Mouse (Mus musculus) megakaryocyte-erythroid progenitor cell, adult 5-6 weeks (primary cell): Measurements from ENCODE around the gene March10. TPM values are rescaled to one million over a fixed set of nuclear protein-coding genes. Genes with fewer than 3 reads are reported as not detected.

Experiments used
- ATAC-seq: replicated peaks from 2 replicates; pipeline ENCODE4 v1.8.0; 2016; ENCODE audit warnings: mild to moderate bottlenecking, inconsistent platforms; ENCODE audit not compliant: severe bottlenecking, poor library complexity, low FRiP score, low TSS enrichment
- total RNA-seq, 2 experiments: library from RNA; stranded (forward) in 1 of 2; stranded (reverse) in 1 of 2; fragments of 200-1000, 215-1000 nt in 1 of 2; fragments of >200 nt in 1 of 2; fragmentation: Nextera tagmentation in 1 of 2; gene quantifications; 2 replicates each; pipeline ENCODE4 v1.2.3; 2014 to 2017

The March10 gene
- total RNA-seq, 2 experiments from 2014 or later = not detected

- ATAC-seq = no peak
These were observed 125.4 kb downstream of the March10 start for GRCm38 (mm10) chr11:105331129-105331528.

GRCm38 (mm10) chr11:105329962-105330361 lies 126.6 kb downstream of the March10 start:
- ATAC-seq = no peak

- ATAC-seq = no peak
These were observed 129.4 kb downstream of the March10 start for GRCm38 (mm10) chr11:105327101-105327500.

- no peak for ATAC-seq
These were observed 133.0 kb downstream of the March10 start for GRCm38 (mm10) chr11:105323530-105323929.

- no peak for ATAC-seq
These were observed 135.4 kb downstream of the March10 start for GRCm38 (mm10) chr11:105321090-105321489.

GRCm38 (mm10) chr11:105317769-105318168 lies 138.8 kb downstream of the March10 start:
- ATAC-seq = no peak

- no peak for ATAC-seq
These were observed 140.4 kb downstream of the March10 start for GRCm38 (mm10) chr11:105316121-105316520.

- ATAC-seq = no peak
These were observed 141.2 kb downstream of the March10 start for GRCm38 (mm10) chr11:105315296-105315695.

GRCm38 (mm10) chr11:105313633-105314014 lies 142.9 kb downstream of the March10 start:
- ATAC-seq = no peak

- ATAC-seq = no peak
These were observed 143.4 kb downstream of the March10 start for GRCm38 (mm10) chr11:105312972-105313632.

GRCm38 (mm10) chr11:105312311-105312942 lies 144.1 kb downstream of the March10 start:
- ATAC-seq = no peak

- no peak for ATAC-seq
These were observed 145.1 kb downstream of the March10 start for GRCm38 (mm10) chr11:105311291-105311975.

Other genes starting within 250 kb of the March10 start
- not detected in 2 replicates for gene Mrc2, start 164.1 kb downstream of the March10 start, total RNA-seq (2014; fragmentation: Nextera tagmentation)
- not detected in 2 replicates for gene Mrc2, start 164.1 kb downstream of the March10 start, total RNA-seq (2017)
- gene Tanc2, start 133.3 kb upstream of the March10 start, total RNA-seq (2014; fragmentation: Nextera tagmentation) = 0.83 and 1.8 TPM in 2 replicates
- 0.80 and 5.9 TPM in 2 replicates for gene Tanc2, start 133.3 kb upstream of the March10 start, total RNA-seq (2017)